Mouse (Mus musculus) c-Kit-positive CD71-positive TER-119-negative erythroid progenitor cells, embryonic 14.5 days (primary cell): Measurements from ENCODE around the gene Amt.
"Not testable (repeated sequence)": the region's sequence is repeated elsewhere in the genome, so short reads cannot be mapped to it uniquely, and the experiment has no call there.

ENCODE experiments used
- DNase-seq: peaks from one replicate; pipeline ENCODE4 v3.0.0-alpha.2; 2013; ENCODE audit warnings: low read depth

Amt gene

DNA sequence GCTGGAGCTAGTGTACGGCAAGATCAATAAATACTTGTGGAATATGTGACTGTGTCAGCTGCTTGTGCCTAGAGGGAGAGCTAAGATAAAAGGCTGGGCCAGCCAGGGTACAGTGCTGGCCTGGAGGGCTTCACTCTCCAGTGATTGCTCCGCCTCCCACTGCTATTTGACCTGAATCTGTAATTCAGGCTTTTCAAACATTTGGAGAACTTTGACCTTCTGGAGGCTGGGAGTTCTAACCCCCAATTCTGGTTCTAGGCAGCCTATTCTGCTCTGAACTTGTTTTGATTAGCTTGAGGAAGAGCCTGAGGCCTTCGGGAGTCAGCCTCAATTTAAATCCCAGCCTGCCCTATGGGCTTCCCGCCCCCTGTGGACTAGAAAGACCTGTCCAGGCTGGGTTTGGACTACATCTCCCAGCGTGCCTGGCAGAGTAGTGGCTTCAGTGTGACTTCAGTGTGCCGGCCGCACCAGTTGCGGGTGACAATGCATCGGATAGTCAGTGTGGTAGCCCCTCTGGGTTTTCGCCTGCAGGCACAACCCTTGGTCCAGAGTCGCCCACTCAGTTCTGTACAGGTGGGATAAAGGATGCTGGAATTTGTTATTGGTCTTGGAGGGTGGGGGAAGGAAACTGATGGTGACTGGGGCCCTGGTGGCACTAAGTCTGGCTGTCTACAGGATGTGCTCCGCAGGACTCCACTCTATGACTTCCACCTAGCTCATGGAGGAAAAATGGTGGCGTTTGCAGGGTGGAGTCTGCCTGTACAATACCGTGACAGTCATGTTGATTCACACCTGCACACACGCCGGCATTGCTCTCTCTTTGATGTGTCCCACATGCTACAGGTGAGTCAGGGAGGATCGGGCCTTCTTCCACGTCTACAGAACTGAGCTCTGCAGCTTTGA, at the start of gene Amt:
Gene Amt (plus strand): TSS at position 401 of the 903 bp plus-strand sequence.
- DNase-seq: no peak

DNA sequence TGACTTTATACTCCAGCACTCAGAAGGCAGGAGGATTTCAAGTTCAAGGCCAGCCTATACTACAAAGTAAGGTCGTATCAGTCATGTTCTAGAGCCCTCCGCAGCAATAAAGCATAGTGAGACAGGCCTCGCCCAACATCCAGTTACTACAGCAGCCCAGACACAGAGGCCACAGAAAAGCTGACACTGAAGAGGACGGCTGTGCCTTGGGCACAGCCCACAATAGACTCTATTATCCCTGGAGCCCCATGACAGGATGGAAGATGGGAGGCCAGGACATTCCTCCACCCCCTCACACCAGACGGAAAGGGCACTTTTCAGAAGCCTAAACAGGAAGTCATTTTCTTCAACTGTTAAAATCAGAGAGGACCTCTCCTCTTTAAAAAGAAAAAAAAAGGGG, 47.7 kb upstream of the Amt start:
- DNase-seq: no peak

DNA sequence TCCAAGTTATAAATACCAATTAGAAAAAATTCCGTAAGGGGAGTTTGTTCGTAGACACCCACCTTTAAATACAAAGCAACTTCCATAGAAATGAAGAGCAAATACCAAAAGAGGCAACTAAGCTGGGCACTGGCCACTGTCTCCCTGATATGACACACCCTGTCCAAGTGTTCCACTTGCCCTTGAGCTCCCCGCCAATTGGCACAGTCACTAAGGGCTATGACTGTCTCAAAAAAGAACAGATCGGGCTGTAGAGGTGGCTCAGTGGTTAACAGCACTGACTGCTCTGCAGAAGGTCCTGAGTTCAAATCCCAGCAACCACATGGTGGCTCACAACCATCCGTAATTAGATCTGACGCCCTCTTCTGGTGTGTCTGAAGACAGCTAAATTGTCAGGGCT, 44.8 kb upstream of the Amt start:
- DNase-seq: no peak

DNA sequence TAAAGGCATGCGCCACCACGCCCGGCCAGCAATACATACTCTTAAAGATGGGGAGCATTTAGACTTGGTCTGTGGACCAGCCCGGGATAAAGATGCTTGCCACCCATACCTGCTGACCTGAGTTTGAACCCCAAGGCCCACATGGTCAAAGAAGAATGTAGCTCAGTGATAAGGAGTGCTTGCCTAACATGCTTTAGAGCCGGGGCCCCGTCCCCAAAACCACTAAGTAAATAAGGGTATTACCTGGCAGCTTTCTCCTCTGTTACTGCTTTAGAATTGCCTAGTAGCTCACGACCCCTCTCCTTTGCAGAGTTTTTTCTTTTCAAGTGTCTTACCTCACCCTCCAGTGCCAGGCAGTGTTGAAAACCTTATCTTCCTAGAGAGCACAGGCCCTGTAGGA, 43.9 kb upstream of the Amt start:
- no peak for DNase-seq

DNA sequence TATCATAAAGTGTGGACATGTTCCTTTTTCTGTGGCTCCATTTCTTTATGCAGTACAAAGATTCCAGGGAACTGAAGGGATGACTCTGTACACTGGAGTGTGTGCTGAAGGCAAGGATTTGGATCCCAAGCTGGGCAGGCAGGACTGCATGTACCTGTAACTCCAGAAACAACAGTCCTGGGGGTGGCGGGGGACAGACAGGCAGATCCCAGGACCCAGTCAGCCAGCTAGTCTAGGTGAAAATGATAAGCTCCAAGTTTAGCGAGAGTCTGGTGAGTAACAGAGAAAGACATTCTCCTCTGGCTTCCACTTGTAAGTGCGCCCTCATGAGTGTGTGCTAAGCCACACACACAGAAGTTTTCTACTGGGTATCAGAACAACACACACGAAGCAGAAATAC, 36.1 kb upstream of the Amt start:
- DNase-seq: no peak

DNA sequence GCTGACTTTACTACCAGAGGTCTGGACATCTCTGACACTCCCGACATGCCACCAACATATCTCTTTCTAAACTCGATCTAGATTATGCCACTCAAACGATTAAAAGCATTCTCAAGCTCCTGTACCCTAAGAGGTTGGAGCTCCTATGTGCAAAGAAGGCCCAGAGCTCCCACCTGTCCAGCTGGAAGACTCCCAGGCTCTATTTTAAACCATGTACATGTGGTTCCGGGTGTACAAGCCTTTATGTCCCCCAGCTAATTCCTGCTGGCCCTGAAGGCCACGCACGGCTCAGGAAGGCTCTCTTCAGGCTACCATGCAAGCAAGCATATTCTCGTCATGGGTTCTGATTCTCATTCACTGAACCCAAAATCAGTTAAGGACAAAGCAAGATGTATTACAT, 34.8 kb upstream of the Amt start:
- no peak for DNase-seq

DNA sequence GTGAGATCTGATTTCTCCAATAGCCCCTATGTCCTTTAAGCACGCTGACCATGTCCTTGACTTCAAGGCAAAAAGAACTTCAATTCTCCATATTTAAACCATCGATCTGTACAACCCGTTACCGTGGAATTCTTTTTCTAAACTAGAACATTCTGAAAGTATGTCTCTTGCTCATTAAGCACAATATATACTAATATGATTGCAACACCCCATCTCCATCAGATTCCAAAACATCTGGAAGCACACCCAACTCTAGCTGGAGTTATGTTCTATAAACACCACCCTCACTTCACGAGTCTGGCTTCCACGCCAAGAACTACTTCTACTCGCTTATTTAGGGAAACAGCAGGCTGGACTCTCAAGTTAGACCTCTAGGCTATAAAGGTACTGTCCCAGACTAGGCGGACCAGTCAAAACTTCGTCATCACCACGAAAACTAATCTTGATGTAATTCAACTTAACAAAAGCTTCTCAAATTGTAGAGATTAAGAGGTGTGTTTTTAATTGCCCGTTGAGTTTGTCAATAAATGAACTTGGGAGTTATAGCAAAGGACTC, 34.1 kb upstream of the Amt start:
- DNase-seq: no peak

DNA sequence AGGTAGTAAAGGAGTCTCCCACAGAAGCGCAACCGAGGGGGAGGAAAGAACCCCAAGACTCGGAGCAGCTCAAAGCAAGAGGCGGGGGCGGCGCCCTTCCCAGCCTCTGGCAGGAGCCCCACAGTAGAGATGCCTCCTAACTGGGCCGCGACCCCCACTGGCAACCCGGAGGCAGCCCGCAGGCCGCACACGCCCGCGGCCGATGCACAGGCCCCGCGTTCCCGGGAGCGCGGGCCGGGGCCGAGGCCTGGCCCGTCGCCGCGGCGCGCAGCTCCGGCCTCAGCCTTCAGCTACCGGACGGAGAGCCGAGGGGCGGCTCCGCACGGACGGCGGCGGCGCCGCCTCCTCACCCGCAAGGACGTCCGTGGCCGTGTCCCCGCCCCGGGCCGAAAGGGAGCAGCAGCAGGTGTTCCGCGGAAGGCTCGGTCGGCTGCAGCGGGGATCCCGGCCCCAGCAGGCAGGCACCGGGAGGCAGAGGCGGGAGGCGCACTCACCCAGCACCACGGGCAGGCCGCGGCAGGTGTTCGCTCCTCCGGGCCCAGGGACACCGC, 33.4 kb upstream of the Amt start:
- DNase-seq: no peak

DNA sequence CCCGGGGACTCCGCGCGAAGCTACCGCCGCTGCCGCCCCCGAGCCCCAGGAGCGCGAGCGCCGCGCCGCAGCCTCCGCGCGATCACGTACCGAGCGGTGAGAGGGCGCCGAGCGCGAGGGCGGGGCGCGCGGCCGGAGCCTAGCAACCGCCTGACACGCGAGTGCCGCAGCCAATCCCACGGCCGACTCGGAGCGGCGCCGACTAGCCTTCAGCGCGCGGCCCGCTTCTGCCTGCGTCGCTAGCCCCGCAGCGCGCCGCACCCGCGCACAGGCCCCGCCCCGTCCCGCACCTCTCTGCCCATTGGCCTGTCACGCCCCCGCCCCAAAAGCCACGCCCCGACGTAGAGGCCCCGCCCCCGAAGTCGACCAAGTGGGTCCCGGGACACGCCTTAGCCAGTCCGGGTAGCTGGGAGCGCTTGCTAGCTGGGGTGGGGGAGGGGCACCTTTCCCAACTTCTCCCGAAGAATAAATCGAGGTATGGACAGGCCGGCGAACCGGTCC, 32.9 kb upstream of the Amt start, which contains the start of gene Dag1:
Gene Dag1 (minus strand): TSS at position 269 of the 501 bp plus-strand sequence.
- peak; percentile 86 for DNase-seq

DNA sequence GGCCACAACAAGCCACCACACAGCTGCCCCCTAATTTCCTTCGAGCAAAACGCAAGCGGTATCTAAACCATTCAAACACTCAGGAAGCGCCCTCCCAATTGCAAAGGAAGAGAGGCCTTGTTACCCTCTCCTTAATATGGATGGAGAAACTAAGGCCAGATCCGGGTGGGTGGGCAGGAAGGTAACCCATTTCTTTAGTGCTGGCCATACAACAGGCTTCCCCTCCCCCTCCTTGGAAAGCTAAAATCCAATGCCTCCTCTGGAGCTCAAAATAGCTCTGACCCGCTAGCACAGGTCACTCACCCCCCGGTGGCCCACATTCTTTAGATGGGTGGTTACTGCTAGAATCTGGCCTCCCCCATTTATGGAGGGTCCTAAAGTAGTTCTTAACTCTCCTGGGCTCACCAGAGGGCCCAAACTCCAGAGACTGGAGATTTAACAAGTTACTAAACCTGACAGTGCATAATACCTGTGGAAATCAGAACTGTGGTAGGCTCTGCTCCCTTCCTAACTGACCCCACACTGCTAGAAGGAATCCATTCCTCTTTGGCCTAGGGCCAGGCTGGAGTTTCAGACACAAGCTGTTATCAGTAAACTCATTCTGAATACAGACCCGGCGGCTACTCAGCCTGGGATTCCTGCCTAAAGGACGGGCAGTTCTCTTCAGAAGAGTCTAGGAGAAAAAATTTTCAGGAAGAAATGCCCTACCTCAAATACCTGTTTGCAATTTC, 32.3 kb upstream of the Amt start:
- DNase-seq: no peak

DNA sequence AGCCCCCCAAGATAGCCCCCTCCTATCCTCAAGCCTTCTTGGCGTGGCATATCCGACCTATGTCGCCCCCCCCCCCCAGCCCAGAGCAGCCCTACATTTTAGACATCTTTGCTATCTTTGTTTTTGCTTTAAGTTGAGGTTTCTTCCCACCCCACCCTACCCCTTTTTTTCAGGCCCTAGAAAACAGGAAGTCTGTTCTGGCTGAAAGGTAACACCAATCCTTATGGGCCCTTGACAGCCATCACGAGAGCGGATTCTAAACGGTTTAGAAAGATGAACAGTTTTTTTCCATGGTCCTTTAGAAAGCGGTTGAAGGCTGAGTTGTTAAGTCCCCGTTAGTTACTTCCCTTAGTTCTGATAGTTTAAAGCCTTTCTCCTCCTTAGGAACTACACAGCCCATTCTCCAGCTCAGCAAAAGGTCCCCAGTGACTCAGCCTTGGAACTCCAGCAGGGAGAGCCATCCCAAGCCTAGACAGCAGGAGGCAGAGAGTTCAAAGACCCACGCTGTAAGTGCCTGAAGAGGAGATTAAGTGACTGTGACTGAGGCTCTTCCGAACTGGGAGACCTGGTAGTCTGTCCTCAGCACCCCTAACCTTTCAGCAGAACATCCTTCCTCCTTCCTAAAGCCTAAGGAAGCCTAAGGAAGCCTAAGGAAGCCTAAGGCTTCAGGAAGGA, 30.3 kb upstream of the Amt start:
- no peak for DNase-seq

DNA sequence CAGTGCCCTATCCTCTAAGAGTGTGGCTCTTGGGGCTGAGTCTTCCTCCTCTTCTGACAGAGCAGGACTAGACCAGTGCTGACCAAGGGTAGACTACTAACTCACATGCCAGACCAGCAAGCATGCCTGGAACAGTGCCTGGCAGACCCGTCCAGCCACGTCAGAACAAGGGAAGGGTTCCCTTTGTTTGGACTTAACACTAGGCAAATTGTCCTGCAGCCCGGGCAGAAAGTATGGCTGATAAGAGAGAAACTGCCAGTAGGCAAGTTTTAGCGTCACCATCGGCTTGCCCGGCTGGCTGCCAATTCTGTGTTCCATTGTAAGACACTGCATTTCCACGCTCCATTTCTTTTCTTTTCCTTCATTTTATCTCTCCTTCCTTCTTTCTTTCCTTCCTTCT, 29.0 kb upstream of the Amt start:
- DNase-seq: no peak

DNA sequence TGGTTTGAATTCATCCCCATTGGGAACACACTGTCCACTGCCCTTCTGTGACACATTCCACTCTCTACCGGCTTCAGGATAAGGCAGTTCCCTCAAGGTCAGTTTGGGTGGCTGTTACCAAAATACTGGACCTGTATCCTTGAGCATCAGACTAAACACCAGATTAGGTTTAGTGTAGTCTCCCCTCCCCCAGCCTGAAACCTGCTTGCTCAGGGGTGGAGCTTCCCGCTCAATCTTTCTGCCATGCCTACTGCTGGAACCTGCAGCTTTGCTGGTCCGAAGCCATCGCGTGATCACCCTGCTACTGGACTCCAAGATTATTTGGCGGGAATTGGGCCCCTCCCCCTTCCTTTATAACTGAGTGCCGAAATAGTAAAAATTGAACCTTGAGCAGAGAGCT, 28.0 kb upstream of the Amt start:
- DNase-seq: not testable (repeated sequence)

DNA sequence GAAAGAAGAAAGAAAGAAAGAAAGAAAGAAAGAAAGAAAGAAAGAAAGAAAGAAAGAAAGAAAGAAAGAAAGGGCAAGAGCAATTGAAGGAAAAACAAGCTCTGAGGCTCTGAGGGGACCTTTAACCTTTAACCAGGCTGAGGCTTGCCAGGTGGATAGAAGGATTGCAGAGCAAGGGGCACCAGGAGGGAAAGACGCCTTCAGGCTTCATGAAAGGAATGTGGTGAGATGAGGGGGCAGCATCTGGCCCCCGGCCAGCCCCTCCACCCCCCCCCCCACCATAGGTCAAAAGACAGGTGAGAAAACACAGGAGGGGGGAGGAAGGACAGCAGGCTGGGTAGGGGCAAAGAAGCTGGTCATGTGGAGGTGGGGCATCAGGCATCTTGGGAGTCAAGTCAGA, 24.7 kb upstream of the Amt start:
- no peak for DNase-seq

DNA sequence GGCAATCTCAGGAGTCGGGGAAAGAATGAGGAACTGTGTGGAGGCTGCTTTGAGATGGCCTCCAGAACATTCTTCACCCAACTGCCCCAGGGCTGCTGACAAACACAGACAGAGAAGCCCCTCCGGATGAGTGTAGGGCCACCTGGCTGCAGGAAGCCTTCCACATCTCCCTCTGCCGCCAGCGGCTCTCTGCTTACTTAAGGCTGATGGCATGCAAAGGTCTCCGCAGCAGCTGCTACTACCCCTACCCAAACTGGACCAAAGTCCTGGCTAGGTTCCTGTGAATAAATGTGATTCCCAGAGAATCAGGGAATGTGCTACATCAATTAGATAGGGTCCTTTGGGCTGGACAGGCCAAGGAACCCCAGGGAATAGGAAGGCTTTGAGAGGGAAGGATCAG, 24.0 kb upstream of the Amt start:
- no peak for DNase-seq

DNA sequence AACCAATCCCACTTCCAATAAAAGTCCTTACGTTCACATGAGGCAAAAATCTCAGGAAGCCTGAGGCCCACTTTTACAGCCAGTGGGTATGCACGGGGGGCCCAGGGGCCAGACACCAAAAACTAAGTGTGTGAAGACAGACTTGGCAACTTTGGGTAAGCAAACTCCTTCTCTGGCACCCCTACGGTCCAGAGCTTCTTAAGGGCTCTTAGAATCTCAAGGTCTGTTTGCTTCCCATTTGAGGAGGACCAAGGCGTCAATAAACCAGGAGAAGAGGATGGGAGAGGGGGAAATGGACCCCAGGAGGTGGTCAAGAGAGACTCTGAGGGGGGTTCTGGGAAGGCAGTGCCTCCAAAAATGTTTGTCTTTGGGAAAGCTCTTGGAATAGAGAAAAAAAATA, 23.2 kb upstream of the Amt start:
- DNase-seq: no peak

DNA sequence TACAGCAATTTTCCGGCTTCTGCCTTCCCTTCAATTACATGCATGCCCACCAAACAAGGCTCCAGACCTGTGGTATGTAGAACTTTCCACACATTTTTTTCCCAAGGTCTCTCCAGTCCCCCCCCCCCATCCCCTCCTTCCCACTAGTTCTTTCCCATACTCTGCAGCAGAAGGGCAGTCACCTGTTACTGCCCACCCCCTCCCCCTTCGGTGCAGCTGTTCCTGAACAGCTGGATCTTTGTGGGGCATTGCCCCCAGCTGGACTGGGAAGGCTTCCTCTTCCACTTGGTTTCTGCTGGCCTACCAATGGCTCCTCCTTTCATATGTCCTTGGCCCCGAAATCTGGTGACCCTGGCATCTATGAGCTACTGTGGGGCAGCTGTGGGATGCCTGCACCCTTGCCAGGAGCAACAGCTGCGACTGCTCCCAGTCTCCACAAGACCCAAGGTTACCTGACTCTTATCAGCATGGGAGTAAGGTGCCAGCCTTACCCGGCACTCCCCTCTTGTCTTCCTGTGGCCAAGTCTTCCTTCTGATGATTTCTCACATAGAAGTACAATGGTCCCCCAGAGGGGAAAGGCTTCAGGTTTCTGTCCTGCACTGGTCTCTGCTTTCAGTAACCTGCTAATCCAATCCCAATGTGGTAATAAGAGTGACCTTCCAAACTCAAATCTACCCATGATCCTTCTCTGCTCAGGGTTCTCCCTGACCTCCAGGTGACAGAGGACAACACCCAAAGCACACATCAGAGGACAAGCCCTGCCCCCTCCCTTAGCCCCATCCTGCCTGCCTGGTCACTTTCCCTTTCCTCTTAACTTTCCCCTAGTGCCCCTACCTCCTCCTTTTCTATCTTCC, 21.9 kb upstream of the Amt start:
- DNase-seq: no peak

DNA sequence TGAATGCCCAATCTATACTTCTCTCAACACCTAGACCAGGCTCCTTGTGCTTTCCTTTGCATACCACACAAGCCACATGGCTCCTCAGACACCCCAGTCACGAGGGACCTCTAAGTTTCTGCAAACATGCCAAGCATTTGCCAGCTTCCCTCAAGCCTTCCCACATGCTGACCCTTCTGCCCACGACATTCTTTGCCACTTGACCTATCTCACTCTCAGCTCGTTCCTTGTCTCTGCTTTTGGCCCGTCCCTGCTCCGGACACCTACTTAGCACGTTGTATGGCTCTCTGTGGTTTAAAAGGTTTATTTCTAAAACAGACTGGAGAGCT, 21.4 kb upstream of the Amt start:
- DNase-seq: no peak

DNA sequence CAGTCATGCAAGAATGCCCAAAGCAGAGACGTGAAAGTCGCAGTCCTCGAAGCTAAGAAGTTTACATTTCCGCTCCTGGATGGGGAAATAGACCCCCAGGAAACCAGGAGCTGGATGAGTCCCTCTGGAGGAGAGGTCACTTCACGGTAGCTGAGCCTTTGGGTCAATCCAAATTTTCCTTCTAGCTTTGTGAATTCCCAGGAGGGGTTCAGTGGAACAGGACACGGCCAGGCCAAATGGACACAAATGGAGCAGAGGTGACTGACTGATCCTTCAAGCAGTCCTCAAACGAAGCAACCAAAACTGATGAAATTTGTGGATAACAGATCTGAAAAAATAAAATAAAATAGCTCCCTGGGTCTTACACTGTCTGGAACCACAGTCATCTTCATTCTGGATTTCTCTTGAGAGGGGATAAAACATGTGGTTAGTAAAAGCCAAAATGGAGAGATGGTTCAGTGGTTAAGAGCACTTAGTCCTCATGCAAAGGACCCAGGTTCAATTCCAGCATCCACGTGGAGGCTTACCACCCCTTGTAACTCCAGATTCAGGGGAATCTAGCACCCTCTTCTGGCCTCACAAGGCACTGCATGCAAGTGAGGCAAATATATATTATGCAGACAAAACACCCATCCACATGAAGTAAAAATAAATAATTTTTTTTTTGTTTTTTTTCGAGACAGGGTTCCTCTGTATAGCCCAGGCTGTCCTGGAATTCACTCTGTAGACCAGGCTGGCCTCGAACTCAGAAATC, 17.8 kb upstream of the Amt start:
- no peak for DNase-seq

DNA sequence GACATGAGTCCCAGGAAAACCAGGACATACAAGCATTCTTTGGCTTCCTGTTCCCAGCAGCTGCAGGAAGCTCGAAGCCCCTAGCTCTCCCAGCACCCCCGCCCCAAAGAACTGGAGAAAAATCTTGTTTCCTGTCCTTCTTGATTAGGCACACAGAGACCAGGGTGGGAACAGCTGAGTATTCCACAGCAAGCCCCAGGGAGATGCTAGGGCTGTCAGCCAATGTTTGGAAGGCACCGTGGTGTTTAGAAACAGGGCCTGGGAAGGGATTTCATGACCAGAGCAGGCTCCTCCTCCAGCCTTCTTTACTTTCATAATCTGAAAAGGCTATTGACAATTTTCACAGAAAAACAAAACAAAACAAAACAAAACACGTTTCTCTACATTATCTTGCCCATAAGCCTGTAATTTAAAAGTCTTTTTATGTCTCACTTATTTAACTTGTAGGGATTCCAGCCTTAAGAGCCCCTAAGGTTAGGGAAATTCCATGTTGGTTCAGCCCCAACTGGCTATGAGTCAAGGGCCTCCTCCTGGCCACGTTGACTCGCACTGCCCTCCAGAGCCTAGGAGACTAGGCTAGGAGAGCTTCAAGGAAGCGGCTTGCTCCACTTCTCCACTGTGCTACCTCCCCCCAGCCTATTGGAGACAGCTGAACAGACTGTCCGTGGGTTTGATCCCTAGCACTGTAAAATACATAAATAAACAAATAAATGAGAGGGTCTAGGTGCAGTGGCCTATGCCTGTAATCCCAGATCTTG, 16.4 kb upstream of the Amt start:
- DNase-seq: no peak
